Mouse (Mus musculus) limb, embryonic 12.5 days (tissue): ENCODE results near the gene Camsap2. TPM values are rescaled to one million over a fixed set of nuclear protein-coding genes. Genes with fewer than 3 reads are reported as not detected.
A peak's percentile ranks its signal among the peaks of the same experiment; 100 is the strongest.

Experiments used
- ATAC-seq: fragments of 200-750 bp; cut with Nextera tagmentation; 2 replicates; pipeline ENCODE4 v1.8.0; 2017; ENCODE audit warnings: low read depth, moderate TSS enrichment; ENCODE audit not compliant: insufficient number of reproducible peaks, insufficient read depth, low FRiP score, low TSS enrichment
- H3K27ac ChIP-seq: fragments of 300-500 bp; sonication (generic); 2 replicates; pipeline ENCODE4 v1.5.1; 2016; ENCODE audit warnings: mild to moderate bottlenecking, moderate library complexity
- H3K27me3 ChIP-seq: fragments of 300-500 bp; sonication (generic); 2 replicates; pipeline ENCODE4 v1.6.1; 2016; ENCODE audit warnings: mild to moderate bottlenecking, moderate library complexity
- H3K36me3 ChIP-seq: fragments of 300-500 bp; sonication (generic); 2 replicates; pipeline ENCODE4 v1.6.1; 2016; ENCODE audit warnings: mild to moderate bottlenecking, moderate library complexity
- H3K4me1 ChIP-seq: fragments of 300-500 bp; sonication (generic); replicated peaks from 2 replicates; pipeline ENCODE4 v1.6.1; 2016
- H3K4me2 ChIP-seq: fragments of 300-500 bp; sonication (generic); 2 replicates; pipeline ENCODE4 v1.6.1; 2016; ENCODE audit warnings: mild to moderate bottlenecking, moderate library complexity
- H3K4me3 ChIP-seq: fragments of 300-500 bp; sonication (generic); replicated peaks from 2 replicates; pipeline ENCODE4 v1.5.1; 2016; ENCODE audit warnings: mild to moderate bottlenecking
- H3K9ac ChIP-seq: fragments of 300-500 bp; sonication (generic); replicated peaks from 2 replicates; pipeline ENCODE4 v1.6.1; 2016; ENCODE audit warnings: mild to moderate bottlenecking, moderate library complexity
- H3K9me3 ChIP-seq: fragments of 300-500 bp; sonication (generic); 2 replicates; pipeline ENCODE4 v1.6.1; 2016; ENCODE audit warnings: mild to moderate bottlenecking, moderate library complexity
- WGBS: fragments of 180-500 bp; shearing (Covaris S2); methylation state at CpG from one replicate; pipeline ENCODE4 v1.1.7; 2016; 5-methylcytosine and 5-hydroxymethylcytosine counted together
- polyA plus RNA-seq: library from polyadenylated mRNA; unstranded; fragments of >200 nt; fragmentation: Nextera tagmentation; extraction: Ambion mirVana; gene quantifications from 2 replicates; pipeline ENCODE4 v1.2.1, GENCODE M21; 2016

The Camsap2 gene
- polyA plus RNA-seq, 1 experiment from 2014 or later: 15.6 TPM

GRCm38 (mm10) chr1:136233892-136234594 is 111.9 kb downstream of the Camsap2 start, which contains the start of gene Inava:
Inava (minus strand) TSS chr1:136234264.
- H3K4me1 ChIP-seq: peaks cover 39% of the 10 kb centered on the region
- ATAC-seq: peak; percentile 83
- H3K9me3 ChIP-seq: no peaks in the 10 kb centered on the region
- H3K27ac ChIP-seq: peak within 1 kb of the TSS; percentile 87
- no peaks in the 10 kb centered on the region for H3K27me3 ChIP-seq
- peak within 1 kb of the TSS; percentile 67 for H3K4me3 ChIP-seq
- WGBS: under 1% methylated on average over 48 of the region's 51 CpGs
- no peaks in the 10 kb centered on the region for H3K36me3 ChIP-seq
- peak within 1 kb of the TSS; percentile 75 for H3K9ac ChIP-seq
- peak within 1 kb of the TSS; percentile 84 for H3K4me2 ChIP-seq

GRCm38 (mm10) chr1:136232986-136233790 is 112.7 kb downstream of the Camsap2 start:
- Histone ChIP-seq H3K4me2 (peak overlapping the region; percentile 84), H3K36me3 (no peaks in the 10 kb centered on the region), H3K9ac (peak overlapping the region; percentile 75), H3K4me3 (peak overlapping the region; percentile 67), H3K9me3 (no peaks in the 10 kb centered on the region), H3K4me1 (peaks cover 48% of the 10 kb centered on the region), H3K27ac (peak overlapping the region; percentile 87), H3K27me3 (no peaks in the 10 kb centered on the region)
- ATAC-seq: no peak
- under 1% methylated on average over 23 of the region's 23 CpGs for WGBS

- no peak for ATAC-seq
- Histone ChIP-seq H3K4me2 (peak overlapping the region; percentile 84), H3K9ac (peak overlapping the region; percentile 75), H3K9me3 (no peaks in the 10 kb centered on the region), H3K27me3 (no peaks in the 10 kb centered on the region), H3K4me1 (peaks cover 51% of the 10 kb centered on the region), H3K36me3 (peaks cover 2% of the 10 kb centered on the region; the same call in 1 of the 2 replicates), H3K4me3 (peak overlapping the region; percentile 67), H3K27ac (peak overlapping the region; percentile 87)
- 2% methylated on average over 9 of the region's 9 CpGs for WGBS
Measured at GRCm38 (mm10) chr1:136232285-136232926, 113.5 kb downstream of the Camsap2 start.

- H3K4me3 ChIP-seq: peak overlapping the region; percentile 67
- H3K27ac ChIP-seq: peak overlapping the region; percentile 87; the same call in 1 of the 2 replicates
- no peak for ATAC-seq
- H3K27me3 ChIP-seq: no peaks in the 10 kb centered on the region
- peak overlapping the region; percentile 84 for H3K4me2 ChIP-seq
- peaks cover 10% of the 10 kb centered on the region for H3K36me3 ChIP-seq
- peak overlapping the region; percentile 75 for H3K9ac ChIP-seq
- 5% methylated on average over 6 of the region's 6 CpGs for WGBS
- peaks cover 51% of the 10 kb centered on the region for H3K4me1 ChIP-seq
- no peaks in the 10 kb centered on the region for H3K9me3 ChIP-seq
Measured at GRCm38 (mm10) chr1:136231596-136231995, 114.3 kb downstream of the Camsap2 start.

GRCm38 (mm10) chr1:136230201-136230600 is 115.7 kb downstream of the Camsap2 start:
- H3K4me1 ChIP-seq: peaks cover 51% of the 10 kb centered on the region
- no peaks in the 10 kb centered on the region for H3K27me3 ChIP-seq
- no peak for ATAC-seq
- H3K36me3 ChIP-seq: peaks cover 24% of the 10 kb centered on the region
- peak overlapping the region; percentile 84 for H3K4me2 ChIP-seq
- H3K9ac ChIP-seq: peak overlapping the region; percentile 45; the same call in 1 of the 2 replicates
- WGBS: 16% methylated on average over 11 of the region's 11 CpGs
- peak overlapping the region; percentile 72 for H3K27ac ChIP-seq
- H3K4me3 ChIP-seq: peak overlapping the region; percentile 67
- H3K9me3 ChIP-seq: no peaks in the 10 kb centered on the region

- peaks cover 51% of the 10 kb centered on the region for H3K4me1 ChIP-seq
- WGBS: 33% methylated on average over 6 of the region's 6 CpGs
- H3K9ac ChIP-seq: no peak overlapping the region
- H3K27ac ChIP-seq: peak overlapping the region; percentile 12; the same call in 1 of the 2 replicates
- ATAC-seq: no peak
- no peaks in the 10 kb centered on the region for H3K9me3 ChIP-seq
- H3K27me3 ChIP-seq: no peaks in the 10 kb centered on the region
- peaks cover 36% of the 10 kb centered on the region for H3K36me3 ChIP-seq
- no peak overlapping the region for H3K4me3 ChIP-seq
- peak overlapping the region; percentile 84; the same call in 1 of the 2 replicates for H3K4me2 ChIP-seq
Measured at GRCm38 (mm10) chr1:136229040-136229373, 116.9 kb downstream of the Camsap2 start.

- H3K36me3 ChIP-seq: peaks cover 42% of the 10 kb centered on the region
- H3K4me3 ChIP-seq: no peak overlapping the region
- peaks cover 51% of the 10 kb centered on the region for H3K4me1 ChIP-seq
- peak overlapping the region; percentile 12; the same call in 1 of the 2 replicates for H3K27ac ChIP-seq
- no peaks in the 10 kb centered on the region for H3K27me3 ChIP-seq
- ATAC-seq: no peak
- 24% methylated on average over 13 of the region's 13 CpGs for WGBS
- no peak overlapping the region for H3K9ac ChIP-seq
- peak overlapping the region; percentile 84; the same call in 1 of the 2 replicates for H3K4me2 ChIP-seq
- H3K9me3 ChIP-seq: no peaks in the 10 kb centered on the region
Measured at GRCm38 (mm10) chr1:136228328-136229039, 117.4 kb downstream of the Camsap2 start.

- H3K9ac ChIP-seq: no peak overlapping the region
- H3K27ac ChIP-seq: no peak overlapping the region
- no peak overlapping the region for H3K4me3 ChIP-seq
- no peaks in the 10 kb centered on the region for H3K27me3 ChIP-seq
- no peak overlapping the region for H3K4me2 ChIP-seq
- peaks cover 50% of the 10 kb centered on the region for H3K4me1 ChIP-seq
- H3K9me3 ChIP-seq: no peaks in the 10 kb centered on the region
- no peak for ATAC-seq
- 82% methylated on average over 4 of the region's 4 CpGs for WGBS
- H3K36me3 ChIP-seq: peaks cover 48% of the 10 kb centered on the region
Measured at GRCm38 (mm10) chr1:136227870-136228269, 118.0 kb downstream of the Camsap2 start.

GRCm38 (mm10) chr1:136226626-136227025 is 119.3 kb downstream of the Camsap2 start:
- Histone ChIP-seq H3K27ac (no peak overlapping the region), H3K4me2 (no peak overlapping the region), H3K36me3 (peaks cover 60% of the 10 kb centered on the region), H3K27me3 (no peaks in the 10 kb centered on the region), H3K9me3 (no peaks in the 10 kb centered on the region), H3K4me1 (peaks cover 38% of the 10 kb centered on the region), H3K4me3 (no peak overlapping the region), H3K9ac (no peak overlapping the region)
- WGBS: 90% methylated on average over 8 of the region's 8 CpGs
- no peak for ATAC-seq

- Histone ChIP-seq H3K36me3 (peaks cover 66% of the 10 kb centered on the region), H3K9me3 (no peaks in the 10 kb centered on the region), H3K27me3 (no peaks in the 10 kb centered on the region), H3K4me3 (no peak overlapping the region), H3K9ac (no peak overlapping the region), H3K4me1 (peaks cover 30% of the 10 kb centered on the region), H3K27ac (no peak overlapping the region), H3K4me2 (no peak overlapping the region)
- no peak for ATAC-seq
- WGBS: 92% methylated on average over 8 of the region's 8 CpGs
Measured at GRCm38 (mm10) chr1:136225846-136226245, 120.1 kb downstream of the Camsap2 start.
